Mouse (Mus musculus): Measurements from ENCODE around the gene Cenpx.
"Not testable (repeated sequence)": the region's sequence is repeated elsewhere in the genome, so short reads cannot be mapped to it uniquely, and the experiment has no call there.

The Cenpx gene

GRCm38 (mm10) chr11:120713580-120714518, at the start of gene Cenpx, which contains the start of gene Lrrc45:
Gene Cenpx, minus strand, starts transcription at chr11:120713738.
Gene Lrrc45, plus strand, starts transcription at chr11:120713925.
- DNase-seq (ENCODE audit: low read depth) = peak; percentile 97

GRCm38 (mm10) chr11:120762672-120763041, 49.1 kb upstream of the Cenpx start, which contains the start of gene Hmga1b:
Gene Hmga1b, plus strand, starts transcription at chr11:120762794.
- not testable (repeated sequence) for DNase-seq (ENCODE audit: low read depth)

- no peak for DNase-seq (ENCODE audit: low read depth)
These were observed 48.5 kb upstream of the Cenpx start for GRCm38 (mm10) chr11:120761811-120762671.

GRCm38 (mm10) chr11:120760236-120760635, 46.7 kb upstream of the Cenpx start:
- no peak for DNase-seq (ENCODE audit: low read depth)

- DNase-seq (ENCODE audit: low read depth) = no peak
These were observed 38.1 kb upstream of the Cenpx start for GRCm38 (mm10) chr11:120751606-120752005.

GRCm38 (mm10) chr11:120749430-120749829, 35.9 kb upstream of the Cenpx start:
- DNase-seq (ENCODE audit: low read depth) = peak; percentile 70

- no peak for DNase-seq (ENCODE audit: low read depth)
These were observed 34.4 kb upstream of the Cenpx start for GRCm38 (mm10) chr11:120747974-120748373.

GRCm38 (mm10) chr11:120744121-120744701, 30.7 kb upstream of the Cenpx start:
- no peak for DNase-seq (ENCODE audit: low read depth)

GRCm38 (mm10) chr11:120740981-120741380, 27.4 kb upstream of the Cenpx start:
- no peak for DNase-seq (ENCODE audit: low read depth)

- no peak for DNase-seq (ENCODE audit: low read depth)
These were observed 22.9 kb upstream of the Cenpx start for GRCm38 (mm10) chr11:120736424-120736823.

GRCm38 (mm10) chr11:120733521-120733920, 20.0 kb upstream of the Cenpx start:
- no peak for DNase-seq (ENCODE audit: low read depth)

- no peak for DNase-seq (ENCODE audit: low read depth)
These were observed 18.5 kb upstream of the Cenpx start, which contains the start of gene Cbr2 for GRCm38 (mm10) chr11:120731858-120732680. Gene Cbr2, minus strand, starts transcription at chr11:120732114.

- no peak for DNase-seq (ENCODE audit: low read depth)
These were observed 17.9 kb upstream of the Cenpx start for GRCm38 (mm10) chr11:120731395-120731794.

- no peak for DNase-seq (ENCODE audit: low read depth)
These were observed 16.9 kb upstream of the Cenpx start for GRCm38 (mm10) chr11:120730331-120730870.

- DNase-seq (ENCODE audit: low read depth) = not testable (repeated sequence)
These were observed 16.0 kb upstream of the Cenpx start for GRCm38 (mm10) chr11:120729432-120730050.

GRCm38 (mm10) chr11:120728530-120729240, 15.1 kb upstream of the Cenpx start:
- no peak for DNase-seq (ENCODE audit: low read depth)

- DNase-seq (ENCODE audit: low read depth) = no peak
These were observed 14.0 kb upstream of the Cenpx start for GRCm38 (mm10) chr11:120727564-120727963.

GRCm38 (mm10) chr11:120727169-120727527, 13.6 kb upstream of the Cenpx start, which contains the start of gene Dcxr:
Gene Dcxr, minus strand, starts transcription at chr11:120727281.
- DNase-seq (ENCODE audit: low read depth) = no peak

- no peak for DNase-seq (ENCODE audit: low read depth)
These were observed 13.0 kb upstream of the Cenpx start for GRCm38 (mm10) chr11:120726243-120727168.
